Mouse (Mus musculus): ENCODE results near the gene Prima1.

Prima1 gene

DNA sequence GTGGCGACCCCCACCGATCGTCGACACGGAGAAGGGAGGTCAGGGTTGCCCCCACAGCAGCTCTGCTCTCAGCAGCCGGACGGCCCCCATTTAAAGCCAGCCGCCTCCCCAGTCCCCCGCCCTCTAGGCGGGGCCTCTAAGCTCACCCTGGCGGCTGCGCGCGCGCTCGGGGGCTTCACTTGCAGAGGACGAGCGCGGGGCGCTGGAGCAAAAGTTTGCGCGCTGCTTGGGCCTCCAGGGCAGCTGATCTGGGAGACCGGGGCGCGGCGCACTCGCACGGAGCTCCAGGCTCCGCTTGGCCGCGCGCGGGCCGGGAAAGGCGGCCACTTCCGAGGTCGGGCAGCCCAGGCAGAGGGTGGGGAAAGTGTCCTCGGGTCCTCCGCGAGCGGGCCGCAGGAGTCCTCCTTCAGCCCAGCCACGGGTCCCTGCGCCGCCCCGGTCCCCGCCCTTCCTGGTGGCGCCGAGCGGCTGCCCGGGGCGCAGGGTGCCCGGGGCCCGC is at the start of gene Prima1:
Gene Prima1, minus strand, starts transcription at position 68 of the 499 bp plus-strand sequence.
- in situ Hi-C loops (cut with MboI; ENCODE audit: unreplicated experiment in 2 of 2) = no loop called here

DNA sequence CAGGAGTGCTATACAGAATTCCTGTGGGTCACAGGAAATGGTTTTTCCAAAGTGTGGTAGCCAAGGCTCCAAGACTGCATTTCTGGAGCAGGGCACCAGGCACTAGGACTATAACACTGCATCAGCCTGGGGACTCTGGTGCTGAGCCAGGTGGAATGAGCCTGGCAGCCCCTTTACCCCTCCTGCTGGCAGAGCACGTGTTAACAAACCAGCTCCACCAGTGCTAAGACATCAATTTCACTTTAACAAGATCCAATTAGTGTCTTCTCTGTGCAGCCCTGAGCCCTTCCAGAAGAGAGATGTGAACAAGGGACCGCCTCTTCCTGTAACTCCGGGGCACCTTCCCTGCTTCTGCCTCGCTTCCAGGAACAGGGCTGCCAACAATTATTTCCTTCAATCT is 45.3 kb upstream of the Prima1 start:
- in situ Hi-C loops (cut with MboI; ENCODE audit: unreplicated experiment in 2 of 2) = no loop called here

DNA sequence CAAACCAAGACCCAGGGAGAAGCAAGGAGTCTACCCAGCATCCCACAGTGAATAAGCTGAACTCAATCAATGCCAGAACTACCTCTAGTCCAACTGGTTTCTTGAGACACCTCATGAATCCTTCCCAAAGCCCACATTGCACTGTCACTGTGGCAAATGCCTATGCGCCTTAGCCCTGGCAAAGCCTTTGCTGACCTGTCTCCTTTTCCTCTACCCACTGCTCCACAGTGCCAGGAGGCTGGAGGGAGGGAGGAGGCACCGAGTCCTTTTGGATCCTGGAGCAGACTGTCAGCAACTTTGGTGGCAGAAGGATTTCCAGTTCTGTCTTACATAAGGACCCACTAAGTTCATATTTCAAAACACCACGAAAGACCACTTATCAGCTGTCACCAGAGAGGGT is 41.5 kb upstream of the Prima1 start:
- in situ Hi-C loops (cut with MboI; ENCODE audit: unreplicated experiment in 2 of 2) = no loop called here

DNA sequence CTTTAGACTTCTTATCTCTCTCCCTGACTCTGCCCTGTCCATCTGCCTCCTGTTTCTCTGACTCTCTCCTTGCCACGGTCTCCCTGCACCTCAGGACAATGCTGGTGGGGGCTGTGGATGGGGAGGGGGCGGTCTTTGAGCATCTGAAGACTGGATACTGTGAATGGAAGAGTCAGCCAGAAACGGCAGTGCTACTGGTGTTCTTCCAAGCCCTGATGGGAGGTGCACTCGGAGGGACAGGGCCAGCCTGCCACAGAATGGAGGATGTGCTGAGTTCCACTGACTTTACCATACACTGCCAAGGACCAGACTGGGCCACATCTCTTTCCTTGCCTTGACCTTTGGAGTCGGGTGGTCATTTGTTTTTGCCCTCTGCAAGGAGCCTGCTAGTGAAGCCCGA is 41.0 kb upstream of the Prima1 start:
- in situ Hi-C loops (cut with MboI; ENCODE audit: unreplicated experiment in 2 of 2) = no loop called here

DNA sequence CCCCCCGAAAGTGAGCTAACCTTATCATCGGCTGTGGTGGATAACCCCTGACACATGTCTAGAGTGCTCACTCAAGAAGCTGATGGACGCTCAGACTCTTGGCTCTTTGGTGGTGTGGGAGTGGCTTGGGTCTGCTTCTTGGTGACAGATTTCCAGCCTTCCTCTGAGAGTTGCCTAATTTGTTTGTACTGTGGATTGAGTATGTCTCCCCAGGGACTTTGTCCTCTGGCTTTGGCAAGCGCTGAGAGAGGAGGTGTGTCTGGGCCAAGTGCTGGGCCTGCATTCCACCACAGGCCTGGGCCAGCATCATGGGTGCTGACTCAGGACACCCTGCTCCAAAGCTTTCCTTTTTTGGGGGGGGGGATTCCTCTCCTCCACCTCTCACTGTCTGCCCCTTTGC is 40.0 kb upstream of the Prima1 start:
- in situ Hi-C loops (cut with MboI; ENCODE audit: unreplicated experiment in 2 of 2) = no loop called here

DNA sequence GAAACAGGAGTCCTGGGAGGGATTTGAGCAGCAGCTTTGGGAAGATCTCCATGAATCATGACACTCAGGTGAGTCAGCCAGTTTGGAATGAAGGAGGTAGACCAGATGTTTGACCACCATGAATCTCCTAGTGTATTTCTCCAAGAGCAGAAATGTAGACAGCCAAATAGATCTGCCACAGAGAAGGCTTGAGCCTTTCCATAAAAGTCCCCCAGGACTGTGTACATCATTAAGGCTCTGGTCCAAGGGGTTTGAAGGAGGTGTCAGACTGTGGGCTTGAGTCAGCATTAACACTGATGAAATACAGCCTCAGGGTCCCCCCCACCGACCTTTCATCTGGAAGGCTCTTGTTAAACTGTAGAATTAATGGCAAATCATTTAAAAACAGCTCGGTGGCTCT is 39.5 kb upstream of the Prima1 start:
- in situ Hi-C loops (cut with MboI; ENCODE audit: unreplicated experiment in 2 of 2) = no loop called here

DNA sequence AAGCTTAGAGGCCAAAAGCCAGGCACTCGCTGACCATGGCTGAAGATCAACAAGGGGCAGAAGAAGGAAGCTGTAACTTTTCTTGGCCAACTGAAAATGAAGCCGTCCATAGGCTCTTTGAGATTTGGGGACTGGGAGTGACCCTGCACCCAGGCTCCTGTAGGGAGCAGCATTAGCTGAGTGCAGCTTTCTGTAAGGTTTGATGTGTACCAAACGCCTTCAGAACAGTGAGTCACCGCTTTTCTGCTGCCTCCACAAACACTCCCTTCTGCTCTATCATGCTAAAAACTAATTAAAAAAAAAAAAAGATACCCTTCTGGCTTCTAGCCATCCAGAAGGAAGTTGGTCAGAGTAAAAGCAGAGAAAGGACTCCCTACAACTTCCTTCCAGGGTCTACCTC is 34.5 kb upstream of the Prima1 start:
- in situ Hi-C loops (cut with MboI; ENCODE audit: unreplicated experiment in 2 of 2) = no loop called here

DNA sequence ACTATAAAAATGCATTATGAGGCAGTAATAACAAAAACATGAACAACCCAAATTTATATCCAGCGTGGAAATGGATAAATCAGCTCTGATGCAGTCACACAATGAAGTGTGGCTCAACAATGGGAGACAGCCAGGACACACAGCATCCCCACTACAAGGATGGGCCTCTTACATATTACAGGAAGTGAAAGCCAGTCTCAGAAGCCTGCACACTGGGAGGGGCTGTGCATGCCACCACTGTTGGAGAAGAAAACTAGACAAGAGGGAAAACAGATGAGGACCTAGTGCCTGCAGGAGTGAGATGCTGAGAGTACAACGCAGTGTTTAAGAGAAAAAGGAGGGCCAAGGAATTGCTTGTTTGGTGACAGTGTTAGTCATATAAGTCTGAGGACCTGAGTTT is 31.8 kb upstream of the Prima1 start:
- in situ Hi-C loops (cut with MboI; ENCODE audit: unreplicated experiment in 2 of 2) = no loop called here

DNA sequence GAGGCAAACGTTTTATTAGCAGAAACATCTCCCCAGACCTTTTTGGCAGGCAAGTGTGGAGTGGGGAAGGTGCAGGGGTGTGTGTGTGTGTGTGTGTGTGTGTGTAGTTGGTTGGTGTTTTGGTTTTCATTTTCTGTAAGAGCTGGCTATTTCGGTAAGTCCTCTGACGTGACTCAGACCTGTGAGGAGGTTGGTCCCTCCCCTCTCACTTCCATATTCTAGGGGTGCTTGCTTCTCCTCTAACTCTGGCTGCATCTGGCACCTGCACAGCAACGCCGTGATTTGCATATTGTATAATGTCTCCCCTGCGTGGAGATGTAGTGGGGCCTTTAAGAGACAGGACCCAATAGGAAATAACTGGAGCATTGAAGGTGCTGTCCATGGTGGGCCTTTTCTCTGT is 31.1 kb upstream of the Prima1 start:
- in situ Hi-C loops (cut with MboI; ENCODE audit: unreplicated experiment in 2 of 2) = no loop called here

DNA sequence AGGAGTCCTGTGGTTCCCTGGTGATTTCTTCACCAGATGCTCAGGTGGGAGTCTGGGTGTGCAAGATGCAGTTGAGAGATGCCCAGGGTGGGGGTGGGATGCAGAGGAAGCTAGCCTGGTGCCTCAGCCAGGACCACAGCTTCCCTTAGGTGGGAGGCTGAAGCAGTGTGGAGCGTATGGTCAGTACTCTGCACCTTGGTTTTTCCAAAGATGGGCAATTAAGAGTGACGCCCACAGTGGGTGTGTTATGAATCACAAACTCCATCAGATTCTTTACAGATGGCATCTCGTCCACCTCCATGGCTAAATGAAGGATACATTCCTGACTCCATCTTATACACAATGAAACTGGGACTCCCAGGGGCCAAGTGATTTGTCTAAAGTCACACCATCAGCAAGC is 30.2 kb upstream of the Prima1 start:
- in situ Hi-C loops (cut with MboI; ENCODE audit: unreplicated experiment in 2 of 2) = no loop called here

DNA sequence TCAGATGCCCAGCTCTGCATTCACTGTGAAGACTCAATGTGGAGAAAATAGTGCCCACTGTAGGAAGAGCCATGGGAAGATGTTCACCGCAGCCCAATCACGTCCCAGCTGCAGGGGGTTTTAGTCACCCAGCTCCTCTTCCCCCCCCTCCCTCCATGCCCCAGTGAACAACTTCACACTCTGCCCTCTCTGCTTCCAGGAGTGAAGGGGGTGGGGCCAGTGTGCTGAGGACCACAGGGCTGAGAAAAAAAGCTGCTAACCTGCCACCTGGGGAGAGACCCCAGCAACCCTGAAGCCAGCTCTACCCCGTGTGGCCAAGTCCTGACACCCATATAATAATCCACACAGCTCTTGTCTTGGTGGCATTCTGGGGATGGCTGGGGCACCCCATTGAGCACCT is 24.7 kb upstream of the Prima1 start:
- in situ Hi-C loops (cut with MboI; ENCODE audit: unreplicated experiment in 2 of 2) = no loop called here

DNA sequence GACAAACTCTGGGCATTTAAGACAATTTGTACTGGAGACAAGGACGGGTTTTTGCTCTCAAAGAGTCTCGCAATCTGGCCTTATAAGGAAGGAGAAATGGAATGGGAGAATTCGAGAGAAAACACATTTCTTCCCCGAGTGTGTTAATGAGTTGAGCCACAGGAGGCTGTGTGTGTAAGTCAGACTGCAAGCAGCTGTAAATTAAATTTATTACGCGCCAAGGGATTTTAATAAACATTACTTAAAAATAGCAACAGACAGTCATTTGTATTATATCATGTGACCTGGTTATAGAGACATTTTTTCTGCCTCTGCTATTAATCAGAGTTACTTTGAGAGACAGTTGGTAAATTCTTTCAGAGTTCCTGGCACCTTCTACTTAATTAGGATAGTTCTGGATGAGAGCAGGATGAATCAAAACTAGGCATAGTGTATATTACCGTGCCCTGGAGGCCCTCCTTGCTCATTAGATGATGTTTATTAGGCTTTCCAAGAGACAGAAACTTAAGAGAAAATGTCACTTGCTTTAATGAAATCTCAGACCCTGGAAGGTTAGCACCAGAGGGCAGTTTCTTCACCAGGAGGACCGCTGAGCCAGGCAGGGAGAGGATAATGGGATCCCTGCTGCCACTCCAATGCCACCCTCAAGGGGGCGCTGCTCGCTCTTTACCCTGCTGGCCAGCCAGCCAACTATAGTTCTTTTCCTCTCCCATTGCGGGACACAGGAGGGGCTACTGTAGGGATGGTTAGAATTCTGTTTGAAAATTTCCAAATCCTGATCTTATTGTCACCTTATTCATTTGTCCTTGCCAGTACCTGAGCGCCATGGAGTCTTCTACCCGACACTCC is 20.3 kb upstream of the Prima1 start:
- in situ Hi-C loops (cut with MboI; ENCODE audit: unreplicated experiment in 2 of 2) = no loop called here

DNA sequence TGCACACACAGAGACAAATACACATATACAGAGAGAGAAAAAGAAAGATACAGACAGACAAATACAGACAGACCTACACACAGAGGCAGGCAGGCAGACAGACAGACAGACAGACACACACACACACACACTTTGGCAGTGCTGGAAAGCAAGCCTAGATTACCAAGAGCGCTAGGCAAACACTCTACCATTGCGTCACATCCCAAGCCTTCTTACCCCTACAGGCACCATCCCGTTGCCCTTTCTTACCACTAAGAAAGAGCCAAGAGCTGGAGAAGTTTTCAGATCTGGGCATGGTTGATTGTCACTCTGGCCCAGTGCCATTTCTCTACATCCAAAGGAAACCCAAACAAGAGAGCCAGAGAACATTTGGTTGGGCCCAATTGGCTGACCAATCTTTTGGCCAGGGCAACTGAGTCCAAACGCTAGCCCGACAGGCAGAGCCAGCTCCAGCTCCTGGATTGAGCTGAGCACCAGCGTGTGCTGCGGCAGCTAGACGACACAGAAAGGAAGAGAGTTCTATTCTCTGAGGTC is 11.0 kb upstream of the Prima1 start:
- in situ Hi-C loops (cut with MboI; ENCODE audit: unreplicated experiment in 2 of 2) = no loop called here

DNA sequence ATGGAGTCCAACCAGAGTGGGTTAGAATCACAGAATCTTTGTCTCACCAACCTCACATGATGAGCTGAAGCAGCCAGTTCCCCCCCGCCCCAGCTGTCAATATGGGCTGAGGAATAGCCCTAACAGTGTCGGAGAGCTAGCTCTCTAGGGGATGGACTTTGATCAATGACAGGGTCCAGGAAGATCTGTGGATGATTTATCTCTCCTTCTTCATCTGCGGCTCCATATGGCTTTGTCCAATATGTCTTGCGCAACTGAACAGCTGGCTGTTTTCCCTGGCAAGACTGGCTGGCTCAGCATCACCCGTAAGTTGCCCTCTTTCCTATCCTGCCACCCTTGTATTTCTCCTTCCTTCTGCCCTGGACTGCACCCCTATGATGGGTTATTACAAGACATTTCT is 9.2 kb upstream of the Prima1 start:
- in situ Hi-C loops (cut with MboI; ENCODE audit: unreplicated experiment in 2 of 2) = no loop called here

DNA sequence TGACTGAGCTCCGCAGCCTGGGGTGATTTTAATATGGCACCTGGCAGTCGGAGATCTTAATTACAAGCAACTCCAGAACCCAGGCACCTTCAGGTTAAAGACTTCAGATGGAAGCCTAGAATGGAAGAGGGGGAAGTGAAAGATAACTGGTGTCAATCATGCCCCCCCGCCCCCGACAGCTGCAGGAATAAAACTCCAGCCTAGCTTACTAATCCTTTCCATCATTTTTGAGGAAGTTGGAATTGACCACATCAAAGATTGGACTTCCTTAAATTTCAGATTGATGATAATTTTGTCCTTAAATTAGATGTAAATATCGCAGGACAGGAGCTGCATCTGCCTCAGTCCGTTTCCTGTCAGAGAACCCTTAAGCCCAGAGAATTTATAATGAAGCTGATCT is 8.4 kb upstream of the Prima1 start:
- in situ Hi-C loops (cut with MboI; ENCODE audit: unreplicated experiment in 2 of 2) = no loop called here

DNA sequence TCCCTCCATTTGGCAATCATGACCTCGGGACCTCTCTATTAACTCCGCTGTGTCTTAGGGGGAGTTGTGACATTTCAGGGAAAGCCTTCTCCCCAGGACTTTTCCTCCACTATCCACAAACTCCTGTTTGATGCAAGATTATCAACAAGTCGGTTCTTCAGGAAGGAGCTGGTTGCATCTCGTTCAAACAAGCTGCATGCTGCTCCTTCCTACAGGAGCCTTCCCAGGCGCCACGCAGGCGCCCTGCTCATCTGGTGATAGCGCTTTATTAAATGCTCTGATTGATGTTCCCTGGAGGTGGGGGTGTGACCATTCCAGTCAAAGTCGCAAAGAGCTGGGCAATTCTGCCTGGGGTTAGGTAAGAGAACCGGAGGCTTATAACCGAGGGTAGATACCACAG is 1.1 kb upstream of the Prima1 start:
- in situ Hi-C loops (cut with MboI; ENCODE audit: unreplicated experiment in 2 of 2) = no loop called here

DNA sequence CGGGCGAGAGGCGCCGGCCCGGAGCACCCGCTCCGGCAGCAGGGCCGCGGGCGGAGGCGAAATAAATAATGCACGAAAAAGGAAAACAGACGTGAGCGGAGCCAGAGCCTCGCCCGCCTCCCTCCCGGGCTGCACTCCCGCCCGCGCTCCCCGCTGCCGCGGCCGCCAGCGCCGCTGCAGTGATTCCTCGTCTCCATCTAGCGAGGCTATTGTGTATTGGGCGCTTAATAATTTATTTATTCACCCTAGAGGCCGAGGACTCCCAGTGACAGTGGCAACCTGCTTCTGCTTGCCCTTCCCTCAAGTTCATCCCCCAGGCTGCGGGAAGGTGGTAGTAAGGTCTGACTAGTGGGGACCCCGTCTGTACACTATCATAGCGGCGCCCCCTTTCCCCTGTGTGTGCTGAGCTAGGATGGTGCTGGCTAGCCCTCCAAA is 658 bp upstream of the Prima1 start:
- in situ Hi-C loops (cut with MboI; ENCODE audit: unreplicated experiment in 2 of 2) = no loop called here

DNA sequence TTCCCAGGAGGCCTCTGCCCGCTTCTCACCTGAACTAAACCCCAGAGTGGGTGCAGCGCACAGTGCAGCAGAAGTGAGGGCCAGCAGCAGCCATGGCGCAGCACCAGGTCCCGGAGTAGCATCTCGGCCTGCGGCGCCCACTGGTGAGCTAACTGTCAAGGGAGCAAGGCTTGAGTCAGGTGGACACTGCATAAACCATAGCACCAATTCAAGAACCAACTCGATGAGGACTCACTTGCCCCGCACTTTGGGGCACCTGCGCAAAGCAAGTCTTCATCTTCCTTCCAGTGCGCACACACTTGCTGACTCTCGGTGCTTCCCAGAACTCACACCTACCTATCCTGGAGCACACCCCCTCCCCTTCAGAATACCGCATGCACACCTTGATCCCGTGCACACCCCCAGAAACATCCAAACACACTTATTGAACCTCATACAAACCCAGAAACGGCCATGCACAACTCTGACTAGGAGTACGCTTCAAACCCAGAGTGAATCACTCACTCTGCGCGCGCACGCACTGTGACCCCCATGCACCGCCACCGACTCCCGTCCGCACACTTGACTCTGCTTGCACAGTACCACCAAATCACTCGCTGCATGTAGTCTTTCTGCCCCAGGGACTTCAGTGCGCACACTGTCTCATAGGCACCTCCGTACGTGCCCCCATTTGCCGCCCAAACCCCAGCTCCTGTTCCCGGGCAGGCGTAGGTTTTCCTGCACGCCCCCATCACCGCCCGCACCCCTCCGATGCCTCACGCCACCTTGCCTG is 453 bp downstream of the Prima1 start:
- in situ Hi-C loops (cut with MboI; ENCODE audit: unreplicated experiment in 2 of 2) = no loop called here

DNA sequence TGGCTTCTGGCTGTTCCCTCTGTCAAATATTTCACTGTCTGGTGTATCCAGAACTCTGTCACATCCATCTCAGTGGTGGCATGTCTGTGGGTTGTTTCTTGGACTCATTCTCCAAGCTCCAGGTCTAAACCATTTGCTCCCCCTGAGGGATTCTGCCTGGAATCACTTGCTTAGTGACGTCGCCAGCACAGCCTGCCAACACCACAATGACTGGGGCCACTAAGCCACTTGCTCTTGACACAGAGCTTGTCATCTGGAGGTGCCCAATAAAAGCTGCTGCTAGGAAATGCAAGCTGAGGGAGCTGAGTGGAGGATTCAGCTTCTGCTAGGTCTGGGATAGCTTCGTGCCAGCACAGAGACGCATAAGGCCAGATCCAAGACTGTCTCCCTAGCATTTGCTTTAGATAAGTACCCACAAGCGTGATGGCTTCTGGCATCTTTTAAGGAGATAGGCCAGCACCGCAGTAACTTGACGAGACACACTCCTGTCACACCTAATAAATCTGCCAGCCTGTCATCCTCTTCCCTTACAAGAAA is 3.0 kb downstream of the Prima1 start:
- in situ Hi-C loops (cut with MboI; ENCODE audit: unreplicated experiment in 2 of 2) = no loop called here

DNA sequence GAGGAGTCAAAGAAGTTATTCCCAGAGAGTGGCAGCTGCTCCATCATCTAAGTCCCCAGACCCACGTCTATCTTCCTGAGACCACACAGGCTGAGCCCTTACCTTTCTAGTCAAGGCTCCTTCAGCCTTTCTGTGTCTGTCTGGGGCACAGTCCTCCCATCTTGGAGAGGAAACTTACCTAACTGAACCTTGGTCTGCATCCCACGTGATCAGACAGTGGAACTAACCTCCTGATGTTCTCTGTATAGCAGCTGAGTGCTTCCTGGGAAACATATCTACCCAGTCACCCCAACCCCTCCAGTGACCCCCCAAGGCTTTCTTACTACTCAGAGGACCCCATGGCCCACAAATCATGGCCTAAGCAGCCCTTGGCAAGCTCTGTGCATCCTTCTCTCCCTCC is 6.1 kb downstream of the Prima1 start:
- in situ Hi-C loops (cut with MboI; ENCODE audit: unreplicated experiment in 2 of 2) = no loop called here

DNA sequence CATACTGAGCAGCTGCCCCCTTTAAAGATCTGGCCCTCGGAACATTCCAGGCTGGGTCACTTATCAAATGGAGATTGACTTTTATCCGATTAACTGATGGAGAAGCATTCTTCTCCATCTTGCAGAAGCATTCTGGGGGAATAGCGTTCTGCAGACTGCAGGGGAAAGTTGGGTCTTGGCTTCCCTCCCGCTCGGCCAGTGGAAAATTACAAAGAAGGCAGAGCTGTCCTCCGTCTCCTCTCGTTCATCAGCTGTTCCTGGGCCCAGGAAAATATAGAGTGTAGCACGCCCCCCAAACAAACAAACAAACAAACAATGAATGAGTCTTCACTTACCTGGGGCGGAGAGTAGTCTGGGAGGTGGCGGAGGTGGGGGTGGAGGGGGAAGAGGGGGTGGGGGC is 6.7 kb downstream of the Prima1 start:
- in situ Hi-C loops (cut with MboI; ENCODE audit: unreplicated experiment in 2 of 2) = no loop called here
